21 mouse cellular contexts compared by ENCODE assay signal in the genomic region with DNA sequence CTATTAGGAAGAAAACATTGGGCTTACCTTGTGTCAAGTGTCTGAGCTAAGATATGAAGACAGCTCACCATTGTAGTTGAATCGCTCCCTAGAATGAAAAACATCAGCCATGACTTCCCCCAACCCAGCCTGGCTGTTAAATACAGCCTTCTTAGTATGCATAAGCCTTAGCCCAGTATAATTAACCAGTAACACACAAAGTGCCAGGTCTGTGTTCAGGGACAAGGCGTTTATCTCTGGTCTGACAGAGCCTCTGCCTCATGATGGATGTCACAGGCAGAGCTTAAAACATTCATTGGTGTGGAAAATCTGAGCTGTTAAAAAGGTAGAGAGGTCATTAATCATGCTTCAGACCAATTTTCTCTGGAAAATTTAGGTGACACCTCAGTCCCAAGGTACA.
DNase-seq lines count a peak whose midpoint lies in the region; ATAC-seq lines count a peak whose summit lies in the region.
"Had no signal": no experiment of that assay in that cellular context is flagged by ENCODE, and none has a peak within 500 bp of the region (broad histone marks: within the 10 kb centered on the region; RNA-seq: fewer than 3 reads in every experiment).

No protein-coding gene starts in this region.

- no peaks in the 10 kb centered on the region; the same call in 1 of the 2 replicates for H3K9me3 ChIP-seq in midbrain, embryonic 14.5 days (ENCODE audit: control insufficient read depth, low read length)
- no peaks in the 10 kb centered on the region for H3K9me3 ChIP-seq in midbrain, embryonic 11.5 days (ENCODE audit: control insufficient read depth, low read length)
- H3K9me3 ChIP-seq in hindbrain, embryonic 16.5 days (ENCODE audit: control insufficient read depth, low read length) = no peaks in the 10 kb centered on the region
- H3K9me3 ChIP-seq in neural tube, embryonic 14.5 days (ENCODE audit: control insufficient read depth, low read length) = no peaks in the 10 kb centered on the region
- H3K9me3 ChIP-seq: embryonic facial prominence, embryonic 10.5 days; limb, embryonic 10.5 days; megakaryocyte, embryonic 14.5 days had no signal

- no peak overlapping the region for H3K4me2 ChIP-seq in midbrain, embryonic 14.5 days (ENCODE audit: low read length)
- H3K4me2 ChIP-seq in midbrain, embryonic 11.5 days = no peak overlapping the region
- H3K4me2 ChIP-seq in hindbrain, embryonic 16.5 days (ENCODE audit: low read length) = no peak overlapping the region
- no peak overlapping the region for H3K4me2 ChIP-seq in neural tube, embryonic 14.5 days (ENCODE audit: low read depth, low read length)
- H3K4me2 ChIP-seq: heart, embryonic 12.5 days had no signal

- H3K4me3 ChIP-seq in midbrain, embryonic 14.5 days (replicated peaks; ENCODE audit: low read depth, low read length) = no peak overlapping the region
- H3K4me3 ChIP-seq in midbrain, embryonic 11.5 days (ENCODE audit: low read depth, low read length) = no peak overlapping the region
- no peak overlapping the region for H3K4me3 ChIP-seq in hindbrain, embryonic 16.5 days (ENCODE audit: low read length)
- H3K4me3 ChIP-seq in neural tube, embryonic 14.5 days (ENCODE audit: low read depth, low read length) = no peak overlapping the region
- H3K4me3 ChIP-seq: embryonic facial prominence, embryonic 10.5 days; heart, embryonic 12.5 days; limb, embryonic 10.5 days; megakaryocyte, embryonic 14.5 days had no signal

- no peak overlapping the region for H3K9ac ChIP-seq in midbrain, embryonic 14.5 days (replicated peaks; ENCODE audit: low read length)
- no peak overlapping the region for H3K9ac ChIP-seq in midbrain, embryonic 11.5 days (ENCODE audit: low read length)
- H3K9ac ChIP-seq in hindbrain, embryonic 16.5 days (ENCODE audit: low read depth, low read length) = no peak overlapping the region
- no peak overlapping the region for H3K9ac ChIP-seq in neural tube, embryonic 14.5 days (replicated peaks; ENCODE audit: low read depth, low read length)
- H3K9ac ChIP-seq: heart, embryonic 12.5 days; liver, postnatal 0 days had no signal

- H3K36me3 ChIP-seq in midbrain, embryonic 14.5 days (ENCODE audit: control insufficient read depth, insufficient read depth, low read length) = no peaks in the 10 kb centered on the region
- H3K36me3 ChIP-seq in midbrain, embryonic 11.5 days (ENCODE audit: control insufficient read depth, insufficient read depth, low read length) = no peaks in the 10 kb centered on the region
- no peaks in the 10 kb centered on the region for H3K36me3 ChIP-seq in hindbrain, embryonic 16.5 days (ENCODE audit: control insufficient read depth, insufficient read depth, low read length)
- H3K36me3 ChIP-seq in neural tube, embryonic 14.5 days (ENCODE audit: control insufficient read depth, insufficient read depth, low read length) = no peaks in the 10 kb centered on the region
- H3K36me3 ChIP-seq: embryonic facial prominence, embryonic 10.5 days; heart, embryonic 12.5 days; limb, embryonic 10.5 days had no signal

- 0 out of 2 replicates have a peak, but pooled peaks have one; percentile 43 for ATAC-seq in midbrain, embryonic 14.5 days (ENCODE audit: low FRiP score, low TSS enrichment)
- no peak for ATAC-seq in midbrain, embryonic 11.5 days (ENCODE audit: low FRiP score)
- peak; percentile 93 for ATAC-seq in hindbrain, embryonic 16.5 days
- ATAC-seq in neural tube, embryonic 14.5 days (ENCODE audit: low read depth) = peak; percentile 93
- ATAC-seq: CD4-positive, CD25-positive, alpha-beta regulatory T cell, adult 4 months; liver, postnatal 0 days; Patski had no signal

- H3K27ac ChIP-seq in midbrain, embryonic 14.5 days (replicated peaks; ENCODE audit: low read depth, low read length) = no peak overlapping the region
- H3K27ac ChIP-seq in midbrain, embryonic 11.5 days (ENCODE audit: low read depth, low read length) = no peak overlapping the region
- H3K27ac ChIP-seq in hindbrain, embryonic 16.5 days (ENCODE audit: low read depth, low read length) = no peak overlapping the region
- no peak overlapping the region for H3K27ac ChIP-seq in neural tube, embryonic 14.5 days (ENCODE audit: low read depth, low read length)
- H3K27ac ChIP-seq: embryonic facial prominence, embryonic 10.5 days; limb, embryonic 10.5 days had no signal

- no peaks in the 10 kb centered on the region for H3K4me1 ChIP-seq in midbrain, embryonic 14.5 days (ENCODE audit: control insufficient read depth, insufficient read depth, low read length)
- H3K4me1 ChIP-seq in midbrain, embryonic 11.5 days (ENCODE audit: control insufficient read depth, insufficient read depth, low read length) = no peaks in the 10 kb centered on the region
- no peaks in the 10 kb centered on the region for H3K4me1 ChIP-seq in hindbrain, embryonic 16.5 days (ENCODE audit: control insufficient read depth, insufficient read depth, low read depth, low read length)
- no peaks in the 10 kb centered on the region for H3K4me1 ChIP-seq in neural tube, embryonic 14.5 days (ENCODE audit: control insufficient read depth, insufficient read depth, low read length)
- H3K4me1 ChIP-seq: embryonic facial prominence, embryonic 10.5 days; heart, embryonic 12.5 days; limb, embryonic 10.5 days; megakaryocyte, embryonic 14.5 days had no signal

- WGBS in midbrain, embryonic 14.5 days = 52% methylated on average over 2 of the region's 2 CpGs
- 82% methylated on average over 2 of the region's 2 CpGs for WGBS in midbrain, embryonic 11.5 days
- WGBS in hindbrain, embryonic 16.5 days = 39% methylated on average over 2 of the region's 2 CpGs
- WGBS in neural tube, embryonic 14.5 days = 19% methylated on average over 2 of the region's 2 CpGs

- H3K27me3 ChIP-seq in midbrain, embryonic 14.5 days (ENCODE audit: control insufficient read depth, insufficient read depth, low read length) = no peaks in the 10 kb centered on the region
- no peaks in the 10 kb centered on the region for H3K27me3 ChIP-seq in midbrain, embryonic 11.5 days (ENCODE audit: control insufficient read depth, insufficient read depth, low read length)
- no peaks in the 10 kb centered on the region for H3K27me3 ChIP-seq in hindbrain, embryonic 16.5 days (replicated peaks; ENCODE audit: control insufficient read depth, insufficient read depth, low read length)
- no peaks in the 10 kb centered on the region for H3K27me3 ChIP-seq in neural tube, embryonic 14.5 days (ENCODE audit: control insufficient read depth, insufficient read depth, low read length)
- H3K27me3 ChIP-seq: heart, embryonic 12.5 days had no signal

- DNase-seq in embryo, embryonic 11 days = peak; percentile 17
- DNase-seq in embryo, embryonic 10 days (ENCODE audit: low spot score) = no peak
- DNase-seq in midbrain, embryonic 14.5 days = peak; percentile 12
- DNase-seq in midbrain, embryonic 11.5 days (ENCODE audit: low spot score, missing footprints) = no peak
- DNase-seq in urinary bladder, adult 18-20 months (ENCODE audit: low spot score in 2 of 2) = no peak
- DNase-seq in cerebellum, adult 11-12 months = no peak
- DNase-seq: adrenal gland, adult 8-10 months; cerebellum, postnatal 14 days; heart, postnatal 14 days; kidney, adult 9 months; kidney, postnatal 4 days; liver, postnatal 0 days; thymus, adult 2 months had no signal

Comparison
In these comparisons a context has a peak if more than half of its experiments do, and no peak if none do; other contexts are left out.
1. DNase-seq: peak in embryo, embryonic 11 days (single experiment) and midbrain, embryonic 14.5 days (single experiment); none in embryo, embryonic 10 days (single experiment), midbrain, embryonic 11.5 days (single experiment), urinary bladder, adult 18-20 months (0 of 2) and cerebellum, adult 11-12 months (single experiment).